Mouse (Mus musculus): ENCODE results near the gene Rrn3. TPM values are rescaled to one million over a fixed set of nuclear protein-coding genes. Genes with fewer than 3 reads are reported as not detected.

The Rrn3 gene
- polyA plus RNA-seq, 1 experiment from 2014 or later = 49.8 TPM

GRCm38 (mm10) chr16:13826511-13826910 lies 46.0 kb downstream of the Rrn3 start:
- H3K4me3 ChIP-seq (ENCODE audit: control insufficient read depth in 1 of 2, insufficient read depth in 1 of 2, low read depth in 1 of 2, low read length in 2 of 2) = no peak overlapping the region
- no peak overlapping the region for H3K27ac ChIP-seq (replicated peaks in 1 of 2; ENCODE audit: control insufficient read depth in 1 of 2, insufficient read depth in 1 of 2, low read depth in 2 of 2, low read length in 2 of 2)
- no peak for ATAC-seq (ENCODE audit: insufficient number of reproducible peaks, insufficient read depth, low FRiP score, low read depth)
- H3K27me3 ChIP-seq (ENCODE audit: control insufficient read depth, insufficient read depth, low read length) = no peaks in the 10 kb centered on the region
- H3K4me2 ChIP-seq (ENCODE audit: low read length) = no peak overlapping the region
- no peaks in the 10 kb centered on the region for H3K9me3 ChIP-seq (ENCODE audit: control insufficient read depth, low read length)
- peaks cover 0 to 9% of the 10 kb centered on the region in 2 experiments; a peak in 2 of 4 replicates for H3K4me1 ChIP-seq (ENCODE audit: control insufficient read depth in 2 of 2, insufficient read depth in 2 of 2, low read length in 2 of 2)
- WGBS = 74% methylated on average over 4 of the region's 4 CpGs
- H3K36me3 ChIP-seq (ENCODE audit: control insufficient read depth, insufficient read depth, low read length) = peaks cover 49% of the 10 kb centered on the region
- peak overlapping the region; percentile 25; the same call in 1 of the 2 replicates for H3K9ac ChIP-seq (ENCODE audit: low read length)

GRCm38 (mm10) chr16:13830444-13830843 lies 49.9 kb downstream of the Rrn3 start:
- no peak for ATAC-seq (ENCODE audit: insufficient number of reproducible peaks, insufficient read depth, low FRiP score, low read depth)
- Histone ChIP-seq H3K4me3 (ENCODE audit: control insufficient read depth in 1 of 2, insufficient read depth in 1 of 2, low read depth in 1 of 2, low read length in 2 of 2) (no peak overlapping the region), H3K36me3 (ENCODE audit: control insufficient read depth, insufficient read depth, low read length) (peaks cover 88% of the 10 kb centered on the region), H3K27me3 (ENCODE audit: control insufficient read depth, insufficient read depth, low read length) (no peaks in the 10 kb centered on the region), H3K4me2 (ENCODE audit: low read length) (no peak overlapping the region), H3K27ac (replicated peaks in 1 of 2; ENCODE audit: control insufficient read depth in 1 of 2, insufficient read depth in 1 of 2, low read depth in 2 of 2, low read length in 2 of 2) (no peak overlapping the region), H3K9ac (ENCODE audit: low read length) (no peak overlapping the region), H3K9me3 (ENCODE audit: control insufficient read depth, low read length) (no peaks in the 10 kb centered on the region), H3K4me1 (ENCODE audit: control insufficient read depth in 2 of 2, insufficient read depth in 2 of 2, low read length in 2 of 2) (peaks cover 0 to 9% of the 10 kb centered on the region in 2 experiments; a peak in 2 of 4 replicates)
- WGBS = 88% methylated on average over 10 of the region's 10 CpGs

- H3K27ac ChIP-seq (replicated peaks in 1 of 2; ENCODE audit: control insufficient read depth in 1 of 2, insufficient read depth in 1 of 2, low read depth in 2 of 2, low read length in 2 of 2) = no peak overlapping the region
- 80% methylated on average over 5 of the region's 5 CpGs for WGBS
- H3K4me3 ChIP-seq (ENCODE audit: control insufficient read depth in 1 of 2, insufficient read depth in 1 of 2, low read depth in 1 of 2, low read length in 2 of 2) = no peak overlapping the region
- no peak for ATAC-seq (ENCODE audit: insufficient number of reproducible peaks, insufficient read depth, low FRiP score, low read depth)
- no peak overlapping the region for H3K4me2 ChIP-seq (ENCODE audit: low read length)
- H3K4me1 ChIP-seq (ENCODE audit: control insufficient read depth in 2 of 2, insufficient read depth in 2 of 2, low read length in 2 of 2) = no peaks in the 10 kb centered on the region
- H3K36me3 ChIP-seq (ENCODE audit: control insufficient read depth, insufficient read depth, low read length) = peaks cover 100% of the 10 kb centered on the region
- no peak overlapping the region for H3K9ac ChIP-seq (ENCODE audit: low read length)
- H3K9me3 ChIP-seq (ENCODE audit: control insufficient read depth, low read length) = no peaks in the 10 kb centered on the region
- H3K27me3 ChIP-seq (ENCODE audit: control insufficient read depth, insufficient read depth, low read length) = no peaks in the 10 kb centered on the region
Measured at GRCm38 (mm10) chr16:13831606-13832005, 51.1 kb downstream of the Rrn3 start.

- Histone ChIP-seq H3K36me3 (ENCODE audit: control insufficient read depth, insufficient read depth, low read length) (peaks cover 100% of the 10 kb centered on the region), H3K27ac (replicated peaks in 1 of 2; ENCODE audit: control insufficient read depth in 1 of 2, insufficient read depth in 1 of 2, low read depth in 2 of 2, low read length in 2 of 2) (no peak overlapping the region), H3K4me2 (ENCODE audit: low read length) (no peak overlapping the region), H3K9ac (ENCODE audit: low read length) (no peak overlapping the region), H3K9me3 (ENCODE audit: control insufficient read depth, low read length) (no peaks in the 10 kb centered on the region), H3K27me3 (ENCODE audit: control insufficient read depth, insufficient read depth, low read length) (no peaks in the 10 kb centered on the region), H3K4me3 (ENCODE audit: control insufficient read depth in 1 of 2, insufficient read depth in 1 of 2, low read depth in 1 of 2, low read length in 2 of 2) (no peak overlapping the region), H3K4me1 (ENCODE audit: control insufficient read depth in 2 of 2, insufficient read depth in 2 of 2, low read length in 2 of 2) (no peaks in the 10 kb centered on the region)
- ATAC-seq (ENCODE audit: insufficient number of reproducible peaks, insufficient read depth, low FRiP score, low read depth) = no peak
- 90% methylated on average over 5 of the region's 5 CpGs for WGBS
Measured at GRCm38 (mm10) chr16:13834382-13834781, 53.9 kb downstream of the Rrn3 start.

- no peak for ATAC-seq (ENCODE audit: insufficient number of reproducible peaks, insufficient read depth, low FRiP score, low read depth)
- Histone ChIP-seq H3K4me3 (ENCODE audit: control insufficient read depth in 1 of 2, insufficient read depth in 1 of 2, low read depth in 1 of 2, low read length in 2 of 2) (no peak overlapping the region), H3K4me1 (ENCODE audit: control insufficient read depth in 2 of 2, insufficient read depth in 2 of 2, low read length in 2 of 2) (no peaks in the 10 kb centered on the region), H3K9me3 (ENCODE audit: control insufficient read depth, low read length) (no peaks in the 10 kb centered on the region), H3K27ac (replicated peaks in 1 of 2; ENCODE audit: control insufficient read depth in 1 of 2, insufficient read depth in 1 of 2, low read depth in 2 of 2, low read length in 2 of 2) (no peak overlapping the region), H3K4me2 (ENCODE audit: low read length) (no peak overlapping the region), H3K9ac (ENCODE audit: low read length) (no peak overlapping the region), H3K27me3 (ENCODE audit: control insufficient read depth, insufficient read depth, low read length) (no peaks in the 10 kb centered on the region), H3K36me3 (ENCODE audit: control insufficient read depth, insufficient read depth, low read length) (peaks cover 97% of the 10 kb centered on the region)
- WGBS = 90% methylated on average over 7 of the region's 7 CpGs
Measured at GRCm38 (mm10) chr16:13840056-13840455, 59.5 kb downstream of the Rrn3 start.

GRCm38 (mm10) chr16:13840956-13841355 lies 60.4 kb downstream of the Rrn3 start:
- 94% methylated on average over 3 of the region's 3 CpGs for WGBS
- no peaks in the 10 kb centered on the region for H3K4me1 ChIP-seq (ENCODE audit: control insufficient read depth in 2 of 2, insufficient read depth in 2 of 2, low read length in 2 of 2)
- peaks cover 97% of the 10 kb centered on the region for H3K36me3 ChIP-seq (ENCODE audit: control insufficient read depth, insufficient read depth, low read length)
- H3K9ac ChIP-seq (ENCODE audit: low read length) = no peak overlapping the region
- no peak overlapping the region for H3K27ac ChIP-seq (replicated peaks in 1 of 2; ENCODE audit: control insufficient read depth in 1 of 2, insufficient read depth in 1 of 2, low read depth in 2 of 2, low read length in 2 of 2)
- no peak overlapping the region for H3K4me3 ChIP-seq (ENCODE audit: control insufficient read depth in 1 of 2, insufficient read depth in 1 of 2, low read depth in 1 of 2, low read length in 2 of 2)
- no peak for ATAC-seq (ENCODE audit: insufficient number of reproducible peaks, insufficient read depth, low FRiP score, low read depth)
- no peaks in the 10 kb centered on the region for H3K27me3 ChIP-seq (ENCODE audit: control insufficient read depth, insufficient read depth, low read length)
- no peak overlapping the region for H3K4me2 ChIP-seq (ENCODE audit: low read length)
- H3K9me3 ChIP-seq (ENCODE audit: control insufficient read depth, low read length) = no peaks in the 10 kb centered on the region

GRCm38 (mm10) chr16:13845031-13845430 lies 64.5 kb downstream of the Rrn3 start:
- H3K27ac ChIP-seq (replicated peaks in 1 of 2; ENCODE audit: control insufficient read depth in 1 of 2, insufficient read depth in 1 of 2, low read depth in 2 of 2, low read length in 2 of 2) = no peak overlapping the region
- H3K27me3 ChIP-seq (ENCODE audit: control insufficient read depth, insufficient read depth, low read length) = no peaks in the 10 kb centered on the region
- H3K9ac ChIP-seq (ENCODE audit: low read length) = no peak overlapping the region
- H3K4me3 ChIP-seq (ENCODE audit: control insufficient read depth in 1 of 2, insufficient read depth in 1 of 2, low read depth in 1 of 2, low read length in 2 of 2) = no peak overlapping the region
- H3K4me2 ChIP-seq (ENCODE audit: low read length) = no peak overlapping the region
- H3K9me3 ChIP-seq (ENCODE audit: control insufficient read depth, low read length) = no peaks in the 10 kb centered on the region
- no peaks in the 10 kb centered on the region for H3K4me1 ChIP-seq (ENCODE audit: control insufficient read depth in 2 of 2, insufficient read depth in 2 of 2, low read length in 2 of 2)
- WGBS = 94% methylated on average over 5 of the region's 5 CpGs
- ATAC-seq (ENCODE audit: insufficient number of reproducible peaks, insufficient read depth, low FRiP score, low read depth) = no peak
- peaks cover 79% of the 10 kb centered on the region for H3K36me3 ChIP-seq (ENCODE audit: control insufficient read depth, insufficient read depth, low read length)

GRCm38 (mm10) chr16:13846675-13847074 lies 66.2 kb downstream of the Rrn3 start:
- H3K36me3 ChIP-seq (ENCODE audit: control insufficient read depth, insufficient read depth, low read length) = peaks cover 71% of the 10 kb centered on the region
- 96% methylated on average over 1 of the region's 1 CpGs for WGBS
- H3K4me3 ChIP-seq (ENCODE audit: control insufficient read depth in 1 of 2, insufficient read depth in 1 of 2, low read depth in 1 of 2, low read length in 2 of 2) = no peak overlapping the region
- H3K9ac ChIP-seq (ENCODE audit: low read length) = no peak overlapping the region
- H3K4me2 ChIP-seq (ENCODE audit: low read length) = no peak overlapping the region
- no peak overlapping the region for H3K27ac ChIP-seq (replicated peaks in 1 of 2; ENCODE audit: control insufficient read depth in 1 of 2, insufficient read depth in 1 of 2, low read depth in 2 of 2, low read length in 2 of 2)
- H3K27me3 ChIP-seq (ENCODE audit: control insufficient read depth, insufficient read depth, low read length) = no peaks in the 10 kb centered on the region
- no peaks in the 10 kb centered on the region for H3K4me1 ChIP-seq (ENCODE audit: control insufficient read depth in 2 of 2, insufficient read depth in 2 of 2, low read length in 2 of 2)
- H3K9me3 ChIP-seq (ENCODE audit: control insufficient read depth, low read length) = no peaks in the 10 kb centered on the region
- no peak for ATAC-seq (ENCODE audit: insufficient number of reproducible peaks, insufficient read depth, low FRiP score, low read depth)
